Mouse (Mus musculus) cerebellum, adult (tissue): ENCODE measurements around the gene Olfr1335.
"Not testable (repeated sequence)": the region's sequence is repeated elsewhere in the genome, so short reads cannot be mapped to it uniquely, and the experiment has no call there.

Experiments used
- ATAC-seq: cut with Nextera tagmentation; 2 replicates; pipeline ENCODE4 v1.9.2; 2017; ENCODE audit warnings: mild to moderate bottlenecking, moderate library complexity, mixed read lengths; ENCODE audit not compliant: insufficient number of reproducible peaks, low FRiP score, low TSS enrichment

The Olfr1335 gene

GRCm38 (mm10) chr4:118809844-118810243 is at the start of gene Olfr1335:
Gene Olfr1335, minus strand, starts transcription at chr4:118809944.
- ATAC-seq = no peak

DNA sequence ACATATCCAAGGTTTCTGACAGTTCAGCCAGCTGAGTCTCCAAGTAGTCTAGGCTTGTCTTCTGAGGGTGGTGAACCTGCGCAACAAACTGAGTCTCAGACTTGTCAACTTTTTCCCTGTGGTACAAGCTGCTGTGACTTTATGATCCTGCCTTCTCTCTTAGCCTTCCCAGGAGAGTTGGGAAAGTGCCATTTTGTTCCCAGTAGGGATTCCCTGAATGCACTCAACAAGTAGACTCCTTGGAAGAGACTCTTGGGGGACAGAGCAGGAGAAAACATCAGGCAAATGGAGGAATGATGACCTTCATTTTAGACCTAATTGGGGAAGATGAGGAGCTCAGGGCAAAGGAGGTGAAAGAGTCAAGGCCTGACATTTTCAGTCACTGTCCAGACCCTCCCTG is 26.4 kb upstream of the Olfr1335 start, which contains the start of gene Olfr1333:
Olfr1333 (minus strand) TSS at position 101 of the 400 bp plus-strand sequence.
- ATAC-seq = no peak

GRCm38 (mm10) chr4:118818921-118819320 is 9.2 kb upstream of the Olfr1335 start:
- no peak for ATAC-seq

DNA sequence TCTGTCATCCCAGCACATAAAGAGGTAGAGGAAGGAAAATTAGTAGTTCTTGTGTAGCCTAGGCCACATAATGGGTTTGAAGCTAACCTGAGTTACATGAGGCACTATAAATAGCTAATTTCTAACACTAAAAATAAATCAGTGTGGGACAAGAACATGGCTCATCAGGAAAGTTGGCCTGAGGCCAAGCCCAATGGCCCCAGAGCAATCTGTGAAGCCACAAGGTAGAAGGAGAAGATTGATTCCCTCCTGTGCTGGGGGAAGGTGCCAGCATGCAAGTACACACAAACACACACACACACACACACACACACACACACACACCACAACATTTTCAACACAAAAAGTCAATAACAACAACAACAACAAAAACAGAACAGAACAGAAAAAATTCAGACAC is 16.9 kb downstream of the Olfr1335 start:
- ATAC-seq = not testable (repeated sequence)

DNA sequence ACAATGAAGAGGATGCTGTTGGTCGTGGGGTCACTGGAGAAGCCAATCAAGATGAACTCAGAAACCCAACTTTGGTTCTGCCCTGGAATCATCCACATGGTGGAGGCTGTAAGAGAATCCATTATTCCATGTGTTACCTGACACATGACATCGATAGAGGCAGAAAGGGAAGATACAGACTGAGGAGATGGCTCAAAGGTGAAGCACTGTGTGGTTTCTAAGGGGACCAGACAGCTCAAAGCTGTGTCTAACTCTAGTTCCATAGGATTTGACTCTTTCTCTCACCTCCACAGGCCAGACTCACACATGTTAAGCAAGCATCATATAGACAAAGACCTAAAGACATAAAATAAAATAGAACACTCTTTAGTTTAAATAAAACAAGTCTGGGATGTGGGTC is 27.3 kb downstream of the Olfr1335 start, which contains the start of gene Olfr1337:
Olfr1337 (minus strand) TSS at position 101 of the 400 bp plus-strand sequence.
- no peak for ATAC-seq
